Mouse (Mus musculus) intestine, postnatal 0 days (tissue): Measurements from ENCODE around the gene Srbd1. TPM values are rescaled to one million over a fixed set of nuclear protein-coding genes. Genes with fewer than 3 reads are reported as not detected.
A peak's percentile ranks its signal among the peaks of the same experiment; 100 is the strongest.

Experiments used
- ATAC-seq: fragments of 200-750 bp; cut with Nextera tagmentation; 2 replicates; pipeline ENCODE4 v1.8.0; 2017; ENCODE audit warnings: mild to moderate bottlenecking, moderate TSS enrichment, moderate library complexity
- H3K27ac ChIP-seq: fragments of 300-500 bp; sonication (generic); 2 replicates; pipeline ENCODE4 v1.5.1; 2014; ENCODE audit warnings: mild to moderate bottlenecking, low read depth, low read length, moderate library complexity
- H3K27me3 ChIP-seq: fragments of 300-500 bp; sonication (generic); replicated peaks from 2 replicates; pipeline ENCODE4 v1.6.1; 2014; ENCODE audit warnings: low read length, mixed read lengths; ENCODE audit not compliant: control insufficient read depth, insufficient read depth
- H3K36me3 ChIP-seq: fragments of 300-500 bp; sonication (generic); 2 replicates; pipeline ENCODE4 v1.6.1; 2014; ENCODE audit warnings: mild to moderate bottlenecking, moderate library complexity; ENCODE audit not compliant: control insufficient read depth, insufficient read depth
- H3K4me1 ChIP-seq: fragments of 300-500 bp; sonication (generic); replicated peaks from 2 replicates; pipeline ENCODE4 v1.6.1; 2014; ENCODE audit warnings: antibody characterized with exemption, low read length, mixed read lengths; ENCODE audit not compliant: control insufficient read depth, insufficient read depth
- H3K4me2 ChIP-seq: fragments of 300-500 bp; sonication (generic); replicated peaks from 2 replicates; pipeline ENCODE4 v1.6.1; 2014; ENCODE audit warnings: low read depth, mild to moderate bottlenecking, moderate library complexity
- H3K4me3 ChIP-seq: fragments of 300-500 bp; sonication (generic); 2 replicates; pipeline ENCODE4 v1.5.1; 2014; ENCODE audit warnings: low read depth, low read length
- H3K9ac ChIP-seq: fragments of 300-500 bp; sonication (generic); 2 replicates; pipeline ENCODE4 v1.6.1; 2014; ENCODE audit warnings: mild to moderate bottlenecking, low read depth, low read length
- H3K9me3 ChIP-seq: fragments of 300-500 bp; sonication (generic); 2 replicates; pipeline ENCODE4 v1.6.1; 2016; ENCODE audit warnings: mixed run types; ENCODE audit not compliant: control insufficient read depth
- CTCF ChIP-seq: sonication (generic); IDR thresholded peaks from 2 replicates; pipeline ENCODE4 v1.5.1; 2016; ENCODE audit warnings: low read depth, mild to moderate bottlenecking, control low read depth, antibody characterized with exemption, moderate library complexity
- WGBS: fragments of 180-500 bp; shearing (Covaris S2); extraction: QIAGEN DNeasy Blood & Tissue Kit; methylation state at CpG from one replicate; pipeline ENCODE4 v1.1.7; 2014; 5-methylcytosine and 5-hydroxymethylcytosine counted together
- polyA plus RNA-seq: library from polyadenylated mRNA; unstranded; fragments of >200 nt; fragmentation: Nextera tagmentation; extraction: Ambion mirVana; gene quantifications from 2 replicates; pipeline ENCODE4 v1.2.1, GENCODE M21; 2015

The Srbd1 gene
- polyA plus RNA-seq, 1 experiment from 2014 or later, result 3.6 TPM

- ATAC-seq, result no peak
- no peak for TF ChIP-seq CTCF
- H3K27ac ChIP-seq, result no peak overlapping the region
- no peak overlapping the region for H3K9ac ChIP-seq
- peaks cover 13% of the 10 kb centered on the region for H3K36me3 ChIP-seq
- H3K27me3 ChIP-seq, result no peaks in the 10 kb centered on the region
- H3K4me3 ChIP-seq, result no peak overlapping the region
- H3K4me1 ChIP-seq, result no peaks in the 10 kb centered on the region
- WGBS, result 89% methylated on average over 5 of the region's 5 CpGs
- no peak overlapping the region for H3K4me2 ChIP-seq
- H3K9me3 ChIP-seq, result no peaks in the 10 kb centered on the region
Measured at GRCm38 (mm10) chr17:86128198-86128597, 16.8 kb downstream of the Srbd1 start.

DNA sequence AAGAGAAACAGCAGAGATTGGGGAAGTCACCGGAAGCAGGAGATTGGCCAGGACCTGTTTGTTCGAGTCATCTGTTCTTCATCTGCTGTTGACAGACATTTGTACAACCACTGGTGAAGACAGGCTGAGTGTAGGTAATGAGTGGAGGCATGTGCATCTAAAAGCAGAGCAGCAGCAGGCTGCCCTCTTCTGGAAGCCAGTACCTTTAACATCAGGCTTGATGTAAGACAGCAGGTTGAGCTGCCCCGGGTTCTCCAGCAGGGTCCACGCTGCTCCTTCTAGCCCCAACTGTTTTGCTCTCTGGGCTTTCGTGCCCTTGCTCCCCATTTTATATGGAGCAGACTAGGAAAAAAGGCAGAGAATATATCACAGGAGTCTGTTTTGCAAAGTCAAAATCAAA is 19.1 kb downstream of the Srbd1 start:
- no peak overlapping the region for H3K9ac ChIP-seq
- no peak overlapping the region for H3K4me2 ChIP-seq
- ATAC-seq, result no peak
- peaks cover 25% of the 10 kb centered on the region for H3K36me3 ChIP-seq
- peak; percentile 51 for TF ChIP-seq CTCF
- no peak overlapping the region for H3K4me3 ChIP-seq
- no peaks in the 10 kb centered on the region for H3K4me1 ChIP-seq
- no peaks in the 10 kb centered on the region for H3K27me3 ChIP-seq
- WGBS, result 81% methylated on average over 5 of the region's 5 CpGs
- no peak overlapping the region for H3K27ac ChIP-seq
- H3K9me3 ChIP-seq, result no peaks in the 10 kb centered on the region

- Histone ChIP-seq H3K9me3 (no peaks in the 10 kb centered on the region), H3K27me3 (no peaks in the 10 kb centered on the region), H3K4me1 (no peaks in the 10 kb centered on the region), H3K36me3 (peaks cover 25% of the 10 kb centered on the region), H3K27ac (no peak overlapping the region), H3K4me3 (no peak overlapping the region), H3K9ac (no peak overlapping the region), H3K4me2 (no peak overlapping the region)
- ATAC-seq, result no peak
- TF ChIP-seq CTCF, result no peak
- WGBS, result 90% methylated on average over 3 of the region's 3 CpGs
Measured at GRCm38 (mm10) chr17:86123146-86123545, 21.8 kb downstream of the Srbd1 start.

- H3K9me3 ChIP-seq, result no peaks in the 10 kb centered on the region
- no peak overlapping the region for H3K4me3 ChIP-seq
- peaks cover 5% of the 10 kb centered on the region for H3K36me3 ChIP-seq
- TF ChIP-seq CTCF, result no peak
- H3K27ac ChIP-seq, result no peak overlapping the region
- no peak for ATAC-seq
- H3K4me1 ChIP-seq, result no peaks in the 10 kb centered on the region
- H3K27me3 ChIP-seq, result no peaks in the 10 kb centered on the region
- no peak overlapping the region for H3K9ac ChIP-seq
- 86% methylated on average over 2 of the region's 2 CpGs for WGBS
- H3K4me2 ChIP-seq, result no peak overlapping the region
Measured at GRCm38 (mm10) chr17:86096875-86097274, 48.1 kb downstream of the Srbd1 start.

GRCm38 (mm10) chr17:86093124-86093523 is 51.9 kb downstream of the Srbd1 start:
- H3K27ac ChIP-seq, result no peak overlapping the region
- no peak for TF ChIP-seq CTCF
- H3K4me1 ChIP-seq, result no peaks in the 10 kb centered on the region
- no peak overlapping the region for H3K4me3 ChIP-seq
- no peak overlapping the region for H3K4me2 ChIP-seq
- ATAC-seq, result no peak
- 92% methylated on average over 1 of the region's 1 CpGs for WGBS
- no peaks in the 10 kb centered on the region for H3K27me3 ChIP-seq
- H3K36me3 ChIP-seq, result no peaks in the 10 kb centered on the region; the same call in none of the 2 replicates
- no peaks in the 10 kb centered on the region for H3K9me3 ChIP-seq
- no peak overlapping the region for H3K9ac ChIP-seq

- no peaks in the 10 kb centered on the region for H3K27me3 ChIP-seq
- H3K9ac ChIP-seq, result no peak overlapping the region
- H3K4me2 ChIP-seq, result no peak overlapping the region
- H3K4me1 ChIP-seq, result no peaks in the 10 kb centered on the region
- no peak overlapping the region for H3K27ac ChIP-seq
- no peak overlapping the region for H3K4me3 ChIP-seq
- no peaks in the 10 kb centered on the region for H3K9me3 ChIP-seq
- no peak for ATAC-seq
- TF ChIP-seq CTCF, result no peak
- H3K36me3 ChIP-seq, result no peaks in the 10 kb centered on the region; the same call in none of the 2 replicates
- WGBS, result 74% methylated on average over 1 of the region's 1 CpGs
Measured at GRCm38 (mm10) chr17:86091631-86092030, 53.3 kb downstream of the Srbd1 start.
